Mouse (Mus musculus) granulocyte monocyte progenitor cell, adult 5-6 weeks (primary cell): ENCODE results near the gene Ube4a. TPM values are rescaled to one million over a fixed set of nuclear protein-coding genes. Genes with fewer than 3 reads are reported as not detected.

ENCODE experiments used
- ATAC-seq: replicated peaks from 2 replicates; pipeline ENCODE4 v1.8.0; 2016; ENCODE audit warnings: mild to moderate bottlenecking, moderate TSS enrichment, inconsistent platforms; ENCODE audit not compliant: poor library complexity, severe bottlenecking
- total RNA-seq, 2 experiments: library from RNA; stranded (forward) in 1 of 2; stranded (reverse) in 1 of 2; fragments of 200-712, 200-1000 nt in 1 of 2; fragments of >200 nt in 1 of 2; fragmentation: Nextera tagmentation in 1 of 2; gene quantifications; 2 replicates each; pipeline ENCODE4 v1.2.3; 2014 to 2017

Gene Ube4a
- total RNA-seq (2014; fragmentation: Nextera tagmentation) (37.9 and 49.8 TPM in 2 replicates), total RNA-seq (2017) (25.6 and 28.5 TPM in 2 replicates)

GRCm38 (mm10) chr9:44965126-44965832, at the start of gene Ube4a:
Gene Ube4a, minus strand, starts transcription at chr9:44965600.
- peak; percentile 95 for ATAC-seq

- ATAC-seq, result no peak
These were observed 49.5 kb upstream of the Ube4a start for GRCm38 (mm10) chr9:45014879-45015278.

GRCm38 (mm10) chr9:45011291-45011690, 45.9 kb upstream of the Ube4a start:
- no peak for ATAC-seq

GRCm38 (mm10) chr9:45010461-45010860, 45.1 kb upstream of the Ube4a start:
- ATAC-seq, result no peak

- ATAC-seq, result no peak
These were observed 44.0 kb upstream of the Ube4a start, which contains the start of gene Cd3e for GRCm38 (mm10) chr9:45009180-45010078. Gene Cd3e, minus strand, starts transcription at chr9:45009627.

GRCm38 (mm10) chr9:45008342-45008741, 42.9 kb upstream of the Ube4a start:
- ATAC-seq, result no peak

GRCm38 (mm10) chr9:45007404-45007803, 42.0 kb upstream of the Ube4a start:
- no peak for ATAC-seq

- no peak for ATAC-seq
These were observed 34.8 kb upstream of the Ube4a start for GRCm38 (mm10) chr9:45000249-45000648.

GRCm38 (mm10) chr9:44999776-45000175, 34.4 kb upstream of the Ube4a start:
- no peak for ATAC-seq

- ATAC-seq, result no peak
These were observed 33.8 kb upstream of the Ube4a start for GRCm38 (mm10) chr9:44999171-44999570.

- peak; percentile 17; the same call in 1 of the 2 replicates for ATAC-seq
These were observed 32.7 kb upstream of the Ube4a start for GRCm38 (mm10) chr9:44998138-44998537.

- no peak for ATAC-seq
These were observed 31.2 kb upstream of the Ube4a start for GRCm38 (mm10) chr9:44996590-44996989.

- ATAC-seq, result no peak
These were observed 29.6 kb upstream of the Ube4a start for GRCm38 (mm10) chr9:44994962-44995361.

- ATAC-seq, result no peak
These were observed 27.9 kb upstream of the Ube4a start for GRCm38 (mm10) chr9:44993268-44993667.

- no peak for ATAC-seq
These were observed 26.9 kb upstream of the Ube4a start for GRCm38 (mm10) chr9:44992271-44992670.

- ATAC-seq, result no peak
These were observed 26.4 kb upstream of the Ube4a start for GRCm38 (mm10) chr9:44991821-44992220.

GRCm38 (mm10) chr9:44986976-44987375, 21.6 kb upstream of the Ube4a start:
- peak; percentile 48 for ATAC-seq

GRCm38 (mm10) chr9:44986242-44986781, 20.9 kb upstream of the Ube4a start:
- ATAC-seq, result peak; percentile 98

- ATAC-seq, result no peak
These were observed 20.3 kb upstream of the Ube4a start for GRCm38 (mm10) chr9:44985721-44986161.

- ATAC-seq, result no peak
These were observed 17.6 kb upstream of the Ube4a start for GRCm38 (mm10) chr9:44983001-44983400.

- ATAC-seq, result no peak
These were observed 17.1 kb upstream of the Ube4a start for GRCm38 (mm10) chr9:44982531-44982930.
